Mouse (Mus musculus) intestine, embryonic 14.5 days (tissue): Measurements from ENCODE around the gene Gm21836. TPM values are rescaled to one million over a fixed set of nuclear protein-coding genes. Genes with fewer than 3 reads are reported as not detected.
"Not testable (repeated sequence)": the region's sequence is repeated elsewhere in the genome, so short reads cannot be mapped to it uniquely, and the experiment has no call there.

Experiments used
- ATAC-seq: fragments of 200-750 bp; cut with Nextera tagmentation; replicated peaks from 2 replicates; pipeline ENCODE4 v1.8.0; 2017; ENCODE audit warnings: low read depth, moderate number of reproducible peaks, moderate TSS enrichment, moderate library complexity; ENCODE audit not compliant: low FRiP score, low TSS enrichment
- DNase-seq: peaks from one replicate; pipeline ENCODE4 v3.0.0-alpha.2; 2018; ENCODE audit warnings: low spot score
- H3K27ac ChIP-seq: fragments of 300-500 bp; sonication (generic); 2 replicates; pipeline ENCODE4 v1.5.1; 2014; ENCODE audit warnings: low read depth, mild to moderate bottlenecking, control low read depth
- H3K27me3 ChIP-seq: fragments of 300-500 bp; sonication (generic); replicated peaks from 2 replicates; pipeline ENCODE4 v1.6.1; 2014; ENCODE audit warnings: low read length, control low read depth; ENCODE audit not compliant: control insufficient read depth, insufficient read depth
- H3K36me3 ChIP-seq: fragments of 300-500 bp; sonication (generic); 2 replicates; pipeline ENCODE4 v1.6.1; 2014; ENCODE audit warnings: low read length, control low read depth; ENCODE audit not compliant: control insufficient read depth, insufficient read depth
- H3K4me1 ChIP-seq: fragments of 300-500 bp; sonication (generic); replicated peaks from 2 replicates; pipeline ENCODE4 v1.6.1; 2014; ENCODE audit warnings: low read length, control low read depth, mixed read lengths; ENCODE audit not compliant: control insufficient read depth, insufficient read depth
- H3K4me2 ChIP-seq: fragments of 300-500 bp; sonication (generic); 2 replicates; pipeline ENCODE4 v1.6.1; 2014; ENCODE audit warnings: low read length
- H3K4me3 ChIP-seq: fragments of 300-500 bp; sonication (generic); 2 replicates; pipeline ENCODE4 v1.5.1; 2014; ENCODE audit warnings: low read depth, low read length, control low read depth, mixed read lengths
- H3K9ac ChIP-seq: fragments of 300-500 bp; sonication (generic); 2 replicates; pipeline ENCODE4 v1.6.1; 2014; ENCODE audit warnings: mild to moderate bottlenecking, low read length
- H3K9me3 ChIP-seq: fragments of 300-500 bp; sonication (generic); 2 replicates; pipeline ENCODE4 v1.6.1; 2016; ENCODE audit warnings: low read length, control low read depth; ENCODE audit not compliant: control insufficient read depth
- WGBS: fragments of 180-500 bp; shearing (Covaris S2); extraction: QIAGEN DNeasy Blood & Tissue Kit; methylation state at CpG from one replicate; pipeline ENCODE4 v1.1.7; 2014; 5-methylcytosine and 5-hydroxymethylcytosine counted together
- polyA plus RNA-seq: library from polyadenylated mRNA; unstranded; fragments of >200 nt; fragmentation: Nextera tagmentation; extraction: Ambion mirVana; gene quantifications from 2 replicates; pipeline ENCODE4 v1.2.1, GENCODE M21; 2014

The Gm21836 gene
- not detected in 2 replicates for polyA plus RNA-seq

DNA sequence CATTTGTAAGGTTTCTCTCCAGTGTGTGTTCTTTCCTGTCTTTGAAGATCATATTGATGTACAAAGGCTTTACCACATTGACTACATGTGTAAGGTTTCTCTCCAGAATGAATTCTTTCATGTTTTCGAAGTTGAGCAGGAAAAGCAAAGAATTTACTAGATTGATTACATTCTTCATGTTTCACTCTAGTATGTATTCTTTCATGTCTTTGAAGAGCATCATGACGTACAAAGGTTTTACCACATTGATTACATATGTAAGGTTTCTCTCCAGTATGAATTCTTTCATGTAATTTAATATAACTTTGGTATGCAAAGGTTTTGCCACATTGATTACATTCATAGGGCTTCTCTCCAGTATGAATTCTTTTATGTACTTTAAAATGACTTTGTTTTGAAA, at the start of gene Gm21836:
Gm21836 (minus strand) TSS at position 101 of the 400 bp plus-strand sequence.
- 86% methylated on average over 2 of the region's 2 CpGs for WGBS
- not testable (repeated sequence) for DNase-seq, H3K9ac ChIP-seq, H3K9me3 ChIP-seq, H3K27me3 ChIP-seq, H3K4me3 ChIP-seq, H3K4me1 ChIP-seq, ATAC-seq, H3K36me3 ChIP-seq, H3K27ac ChIP-seq, H3K4me2 ChIP-seq

DNA sequence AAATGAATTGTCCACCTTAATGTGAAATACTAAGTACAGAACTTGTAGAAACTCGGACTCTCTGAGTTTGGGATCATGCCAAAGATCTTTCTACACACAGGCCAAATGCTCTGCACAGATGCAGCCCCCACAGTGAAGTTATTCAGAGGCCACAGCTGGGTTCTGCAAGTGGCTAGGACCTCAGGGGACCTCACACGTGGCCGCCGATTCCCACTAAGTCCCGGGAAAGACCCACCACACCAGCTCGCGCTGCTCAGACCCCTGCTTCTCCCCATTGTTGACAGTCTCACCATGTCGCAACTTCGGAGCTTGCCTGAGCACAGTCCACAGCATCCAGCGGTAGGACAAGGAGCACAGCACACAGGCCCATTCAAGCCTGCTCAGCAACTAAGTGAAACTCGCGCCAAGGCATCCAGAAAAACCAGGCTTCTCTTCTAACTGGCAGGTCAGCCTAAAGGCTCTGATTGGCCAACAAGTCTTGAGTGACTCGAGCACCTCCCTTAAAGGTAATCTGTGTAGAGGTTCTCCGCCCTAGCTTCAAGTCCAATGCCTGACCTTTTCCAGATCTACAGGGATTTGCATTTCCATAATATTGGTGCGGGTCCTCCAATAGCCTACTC, 13.1 kb downstream of the Gm21836 start:
- not testable (repeated sequence) for H3K4me3 ChIP-seq, H3K4me1 ChIP-seq, ATAC-seq, H3K9ac ChIP-seq, H3K27ac ChIP-seq, H3K27me3 ChIP-seq, DNase-seq, H3K4me2 ChIP-seq
- Histone ChIP-seq H3K36me3 (peaks cover 12% of the 10 kb centered on the region), H3K9me3 (peaks cover 12% of the 10 kb centered on the region)
- WGBS = 50% methylated on average over 13 of the region's 15 CpGs

DNA sequence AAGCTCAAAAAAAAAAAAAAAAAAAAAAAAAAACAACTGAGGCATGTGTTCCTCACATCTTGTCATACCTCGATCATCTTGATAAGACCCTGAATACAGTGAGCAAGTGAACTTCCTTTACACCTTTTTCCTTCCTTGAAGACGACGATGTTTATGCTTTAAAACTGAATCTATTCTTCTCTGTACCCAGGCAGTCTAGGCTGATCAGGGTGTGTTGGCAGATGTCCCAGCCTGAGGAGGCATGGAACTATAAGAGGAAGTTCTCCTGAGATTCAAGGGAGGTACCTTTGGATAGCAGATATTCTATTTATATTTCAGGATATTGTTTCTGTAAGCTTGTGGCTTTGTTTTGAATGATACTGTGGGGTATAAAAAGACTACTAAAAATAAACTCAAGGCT, 15.5 kb downstream of the Gm21836 start:
- H3K4me1 ChIP-seq = no peaks in the 10 kb centered on the region
- no peak overlapping the region for H3K9ac ChIP-seq
- WGBS = 70% methylated on average over 3 of the region's 3 CpGs
- H3K9me3 ChIP-seq = peaks cover 13% of the 10 kb centered on the region
- H3K4me2 ChIP-seq = no peak overlapping the region
- H3K4me3 ChIP-seq = no peak overlapping the region
- ATAC-seq (no peak), DNase-seq (no peak)
- no peak overlapping the region for H3K27ac ChIP-seq
- H3K36me3 ChIP-seq = peaks cover 12% of the 10 kb centered on the region
- no peaks in the 10 kb centered on the region for H3K27me3 ChIP-seq

GRCm38 (mm10) chr9:124476096-124476902, 17.3 kb downstream of the Gm21836 start, which contains the start of gene Ppp2r3d:
Gene Ppp2r3d, minus strand, starts transcription at chr9:124476898.
- WGBS = 94% methylated on average over 22 of the region's 22 CpGs
- peak; percentile 70 for ATAC-seq
- no peak within 1 kb of the TSS for H3K27ac ChIP-seq
- no peaks in the 10 kb centered on the region for H3K27me3 ChIP-seq
- peaks cover 12% of the 10 kb centered on the region for H3K36me3 ChIP-seq
- no peak within 1 kb of the TSS for H3K4me2 ChIP-seq
- no peaks in the 10 kb centered on the region for H3K4me1 ChIP-seq
- no peak within 1 kb of the TSS for H3K9ac ChIP-seq
- DNase-seq = no peak
- peaks cover 13% of the 10 kb centered on the region for H3K9me3 ChIP-seq
- H3K4me3 ChIP-seq = no peak within 1 kb of the TSS

DNA sequence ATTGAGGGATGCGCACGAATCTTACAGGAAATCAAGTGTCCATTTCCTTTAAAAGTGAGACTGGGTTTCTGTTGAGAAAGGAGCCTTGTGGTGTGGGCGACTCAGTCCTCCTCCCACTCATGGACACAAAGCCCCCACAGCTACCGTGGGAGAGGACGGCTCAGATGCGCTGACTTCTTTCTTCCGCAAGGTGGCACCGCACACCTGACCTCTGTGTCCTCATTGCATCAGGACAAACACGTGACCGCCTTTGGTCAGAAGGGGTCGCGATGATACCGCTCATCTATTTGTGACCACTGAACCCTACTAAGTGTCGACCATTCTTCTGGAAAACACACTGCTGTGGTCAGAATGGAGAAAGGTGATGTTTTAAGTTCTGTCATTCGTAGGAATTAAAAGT, 17.9 kb downstream of the Gm21836 start:
- WGBS = 86% methylated on average over 15 of the region's 15 CpGs
- H3K4me1 ChIP-seq = no peaks in the 10 kb centered on the region
- no peak overlapping the region for H3K27ac ChIP-seq
- no peak overlapping the region for H3K4me3 ChIP-seq
- peaks cover 12% of the 10 kb centered on the region for H3K36me3 ChIP-seq
- H3K9ac ChIP-seq = no peak overlapping the region
- peaks cover 13% of the 10 kb centered on the region for H3K9me3 ChIP-seq
- H3K27me3 ChIP-seq = no peaks in the 10 kb centered on the region
- ATAC-seq (peak; percentile 17; the same call in 1 of the 2 replicates), DNase-seq (no peak)
- H3K4me2 ChIP-seq = no peak overlapping the region

DNA sequence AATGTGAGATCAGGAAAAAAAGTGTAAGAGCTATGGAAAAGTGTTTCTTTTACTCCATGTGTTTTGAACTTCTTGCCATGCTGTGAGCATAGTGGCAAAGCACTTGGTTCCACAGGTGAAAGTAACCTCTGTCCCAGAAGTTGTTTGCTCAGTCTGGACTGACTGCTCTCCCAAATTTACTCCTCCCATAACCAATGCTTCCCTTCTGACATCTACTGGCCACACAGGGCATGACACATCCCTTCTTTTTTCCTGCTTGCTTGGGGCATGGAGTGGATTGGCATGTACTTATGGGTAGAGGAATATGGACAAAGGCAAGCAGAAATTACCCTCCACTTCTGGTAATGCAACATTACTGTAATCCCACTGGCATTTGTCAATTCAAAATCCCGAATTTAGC, 37.0 kb downstream of the Gm21836 start:
- 11% methylated on average over 1 of the region's 1 CpGs for WGBS

More for the DNA sequence above, 37.0 kb downstream of the Gm21836 start:
- Histone ChIP-seq H3K36me3 (no peaks in the 10 kb centered on the region), H3K9ac (no peak overlapping the region), H3K27ac (no peak overlapping the region), H3K4me3 (no peak overlapping the region), H3K4me1 (no peaks in the 10 kb centered on the region), H3K27me3 (no peaks in the 10 kb centered on the region), H3K4me2 (no peak overlapping the region), H3K9me3 (no peaks in the 10 kb centered on the region)
- ATAC-seq = no peak
- DNase-seq = peak; percentile 54

Other genes with a start within 250 kb of the Gm21836 start
- 8.9 and 9.3 TPM in 2 replicates for gene 2010315B03Rik, start 181.1 kb downstream of the Gm21836 start, polyA plus RNA-seq
- gene Ppp2r3d, start 16.9 kb downstream of the Gm21836 start, polyA plus RNA-seq = 138 and 148 TPM in 2 replicates